Mouse (Mus musculus): ENCODE measurements around the gene Ppp4r3b.

The Ppp4r3b gene

GRCm38 (mm10) chr11:29172563-29173124 is at the start of gene Ppp4r3b:
Gene Ppp4r3b, plus strand, starts transcription at chr11:29172890.
- DNase-seq, result peak; percentile 99

DNA sequence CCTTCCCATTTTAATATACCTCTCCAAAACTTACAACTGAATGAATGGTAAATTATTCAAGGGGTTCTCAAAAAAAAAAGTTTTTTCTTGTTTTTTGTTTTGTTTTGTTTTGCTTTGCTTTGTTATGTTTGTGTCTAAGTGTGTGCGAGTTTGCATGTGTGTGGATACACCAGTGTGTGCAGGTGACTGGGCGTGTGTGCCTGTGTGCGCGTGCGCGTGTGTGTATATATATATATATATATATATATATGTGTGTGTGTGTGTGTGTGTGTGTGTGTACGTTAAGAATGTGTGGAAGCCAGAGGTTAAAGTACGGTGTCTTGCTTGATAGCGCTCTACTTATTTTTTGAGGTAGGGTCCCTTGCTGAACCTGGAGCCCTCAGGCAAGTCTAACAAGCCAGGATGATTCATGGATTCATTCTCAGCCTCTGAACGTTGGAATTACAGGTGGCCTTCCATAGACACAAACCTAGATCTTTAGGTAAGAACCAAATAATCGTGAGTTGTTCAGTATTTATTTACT is 42.8 kb upstream of the Ppp4r3b start:
- peak; percentile 8 for DNase-seq

DNA sequence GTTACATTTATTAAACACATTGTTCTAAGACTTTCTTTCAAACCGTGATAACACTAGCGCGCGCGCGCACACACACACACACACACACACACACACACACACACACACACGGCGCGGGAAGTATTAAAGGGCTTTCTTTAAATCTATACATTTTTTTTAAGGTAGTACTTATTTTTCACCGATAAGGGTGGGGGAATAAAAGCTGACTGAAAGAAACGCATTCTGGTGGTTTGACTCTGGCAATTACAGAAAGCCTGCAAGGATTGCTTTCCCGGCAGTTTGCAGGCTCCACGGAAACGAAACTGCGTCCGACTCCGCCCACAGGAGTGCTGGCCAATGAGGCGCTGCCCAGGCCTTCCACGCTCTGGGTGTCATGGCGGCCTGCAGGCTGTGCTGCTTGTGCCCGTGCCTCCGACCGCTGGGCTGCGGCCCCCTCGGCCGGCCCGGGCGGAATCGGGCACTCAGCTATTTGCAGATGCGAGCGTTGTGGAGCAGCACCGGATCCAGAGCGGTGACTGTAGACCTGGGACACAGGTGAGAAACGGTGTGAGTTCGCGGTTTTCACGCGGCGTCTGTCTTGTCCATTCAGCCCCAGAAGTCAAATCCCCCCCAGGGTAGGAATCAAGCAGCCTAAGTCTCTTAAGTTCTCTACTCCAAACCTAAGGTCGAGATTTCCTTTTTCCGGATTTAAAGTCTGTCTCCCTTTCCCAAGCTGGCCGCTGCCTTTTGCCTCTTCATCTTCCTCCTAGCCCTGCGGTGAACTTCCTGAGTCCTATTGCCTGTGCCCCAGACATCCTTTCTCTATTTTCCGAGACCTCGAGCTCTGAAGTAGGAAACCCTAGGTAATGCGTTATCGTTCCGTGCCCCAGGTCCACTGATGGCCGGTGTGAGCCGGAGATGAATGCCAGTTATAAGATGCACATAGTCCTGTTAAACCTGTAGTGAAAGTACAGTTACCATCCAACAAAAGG is 42.0 kb upstream of the Ppp4r3b start, which contains the start of gene Pnpt1:
Gene Pnpt1, plus strand, starts transcription at position 360 of the 971 bp plus-strand sequence.
- DNase-seq, result peak; percentile 86

DNA sequence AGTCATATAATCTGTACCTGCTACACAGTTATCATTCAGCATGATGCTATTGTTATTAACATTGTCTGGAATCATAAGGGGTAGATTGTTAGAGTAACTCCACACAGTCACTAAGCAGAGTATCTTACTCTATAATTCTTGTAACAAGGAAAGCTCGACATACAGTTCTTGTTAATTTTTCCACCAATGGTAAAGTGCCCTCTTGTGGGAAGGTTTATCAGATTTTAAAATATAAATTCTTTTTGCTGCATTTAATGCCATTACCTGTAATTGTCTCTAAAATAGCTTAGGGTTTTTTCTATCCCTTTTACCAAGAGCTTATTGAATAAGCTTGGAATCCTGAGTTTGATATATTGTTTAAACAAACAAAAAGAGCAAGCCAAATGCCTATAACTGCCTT is 32.0 kb upstream of the Ppp4r3b start:
- no peak for DNase-seq

DNA sequence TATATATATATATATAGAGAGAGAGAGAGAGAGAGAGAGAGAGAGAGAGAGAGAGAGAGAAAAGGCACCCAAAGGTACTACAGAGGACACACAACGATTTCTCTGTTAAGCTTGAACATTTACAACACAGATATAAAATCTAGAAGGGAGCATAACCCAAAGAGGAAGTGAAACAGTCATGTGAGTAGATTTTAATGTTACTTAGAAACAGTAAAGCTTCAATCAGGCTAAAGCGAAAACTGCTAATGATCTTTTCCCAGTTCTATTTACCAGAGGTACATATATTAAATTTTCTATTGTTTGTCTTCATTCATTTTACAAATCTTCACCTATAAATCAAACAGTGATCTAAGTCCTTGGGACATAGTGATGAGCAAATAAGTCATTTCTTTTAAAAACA is 23.8 kb upstream of the Ppp4r3b start:
- DNase-seq, result no peak

- DNase-seq, result no peak
Observed at GRCm38 (mm10) chr11:29163569-29163968, 9.1 kb upstream of the Ppp4r3b start.

DNA sequence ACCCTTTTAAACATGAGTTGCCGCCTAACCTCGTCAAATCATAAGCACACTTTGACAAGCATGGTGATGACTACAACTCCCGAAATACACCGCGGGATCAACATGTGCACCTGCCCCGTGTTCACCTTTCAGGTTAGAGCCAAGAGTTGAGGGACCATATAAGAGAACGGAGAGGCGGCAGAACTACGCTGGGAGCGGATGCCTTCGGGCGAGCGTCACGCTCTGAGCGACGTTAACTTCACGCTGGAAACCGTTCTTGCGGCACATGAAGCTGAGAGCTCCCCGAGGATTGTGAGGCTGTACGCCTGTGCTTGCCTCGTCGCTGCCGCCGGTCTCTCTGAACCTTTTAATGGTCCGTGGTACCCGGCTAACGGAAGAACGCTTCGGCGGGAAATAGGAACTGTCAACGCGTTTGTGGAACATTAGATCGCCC is 715 bp upstream of the Ppp4r3b start:
- peak; percentile 74 for DNase-seq

DNA sequence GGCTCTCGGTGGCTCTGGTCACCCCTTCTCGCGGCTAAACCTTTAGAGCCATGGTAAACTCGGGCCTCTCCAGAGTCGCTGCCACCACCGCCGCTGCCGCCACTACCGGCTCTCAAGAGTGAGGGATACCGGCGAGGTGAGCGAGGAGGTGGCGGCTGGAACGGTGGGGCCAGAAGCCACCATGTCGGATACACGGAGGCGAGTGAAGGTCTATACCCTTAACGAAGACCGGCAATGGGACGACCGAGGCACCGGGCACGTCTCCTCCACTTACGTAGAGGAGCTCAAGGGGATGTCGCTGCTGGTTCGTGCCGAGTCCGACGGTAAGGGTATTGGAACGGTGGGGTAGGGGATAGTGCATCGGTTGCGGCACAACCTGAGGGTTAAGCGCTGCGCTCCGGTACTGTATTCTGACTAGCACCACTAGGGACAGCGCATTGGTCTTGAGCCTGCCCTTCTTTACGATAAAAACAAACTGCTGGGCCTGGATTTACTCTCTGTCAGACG is 488 bp downstream of the Ppp4r3b start:
- no peak for DNase-seq

DNA sequence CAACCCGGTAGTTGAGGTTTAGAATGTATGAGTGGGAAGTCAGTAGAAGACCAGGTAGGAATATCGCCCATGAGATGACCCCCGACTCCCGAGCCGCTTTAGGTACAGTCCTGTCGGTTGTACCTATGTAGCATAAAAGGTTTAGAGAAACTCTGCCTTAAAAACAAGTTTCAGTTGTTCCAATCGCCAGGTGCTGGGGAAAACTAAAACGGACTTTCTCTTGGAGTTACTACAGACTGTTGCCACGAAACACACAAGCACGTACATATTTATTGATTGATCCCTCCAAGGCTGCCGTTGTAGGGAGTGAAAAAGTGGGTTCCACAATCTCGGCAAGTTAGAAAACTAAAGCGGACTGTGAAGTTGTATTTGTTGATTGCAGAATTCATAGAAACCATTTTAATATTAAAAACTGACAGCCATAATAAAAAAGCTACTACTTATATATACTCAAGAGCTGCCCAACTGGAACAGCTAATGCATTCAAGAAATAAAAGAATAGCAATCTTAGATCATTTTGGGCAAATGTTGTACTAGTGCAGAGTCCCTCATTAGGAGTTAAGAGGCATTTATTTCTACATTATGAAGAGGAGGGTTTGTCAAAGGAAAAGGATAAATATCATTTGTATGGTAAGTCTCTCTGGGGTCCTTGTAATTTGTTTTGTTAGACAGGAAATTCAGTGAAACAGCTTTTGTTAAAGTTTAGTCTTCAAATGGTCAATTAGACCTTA is 1.2 kb downstream of the Ppp4r3b start:
- no peak for DNase-seq

DNA sequence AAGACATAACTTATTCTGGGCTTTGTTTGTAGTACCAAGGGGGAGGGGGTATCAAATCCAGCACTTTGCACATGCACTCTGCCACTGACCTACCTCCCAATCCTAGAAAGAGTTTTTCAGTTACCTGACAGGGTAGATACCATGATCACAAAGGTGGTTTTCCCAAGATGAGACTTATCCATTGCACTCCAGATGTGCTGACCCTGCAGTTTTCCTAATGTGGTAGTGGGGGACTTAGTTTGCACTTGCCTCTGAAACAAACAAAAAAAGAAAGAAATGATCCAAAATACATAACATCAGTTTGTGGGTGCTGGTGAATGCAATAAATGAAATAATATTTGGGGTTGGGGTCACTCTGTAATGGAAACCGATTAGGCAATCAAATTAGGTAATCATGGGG is 6.6 kb downstream of the Ppp4r3b start:
- no peak for DNase-seq

DNA sequence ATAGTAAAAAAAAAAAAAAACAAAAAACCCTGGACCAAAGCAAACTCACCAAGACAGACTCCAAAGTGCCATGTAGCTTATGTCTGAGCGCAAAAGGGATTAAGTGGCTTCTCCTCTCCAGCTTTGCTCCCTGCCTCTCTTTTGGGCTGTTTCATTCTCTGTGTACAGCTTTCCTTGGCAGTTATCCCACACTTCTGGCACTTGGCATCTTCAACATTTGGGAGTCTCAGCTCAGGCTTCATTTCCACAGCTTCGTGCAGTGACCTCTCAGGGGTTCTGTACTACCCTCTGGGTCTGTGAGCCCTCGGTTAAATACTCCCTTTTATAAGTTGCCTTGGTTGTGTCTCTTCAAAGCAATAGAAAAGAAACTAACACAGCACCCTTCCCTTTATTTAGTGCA is 8.0 kb downstream of the Ppp4r3b start:
- DNase-seq, result peak; percentile 49

GRCm38 (mm10) chr11:29181751-29182150 is 9.1 kb downstream of the Ppp4r3b start:
- no peak for DNase-seq

DNA sequence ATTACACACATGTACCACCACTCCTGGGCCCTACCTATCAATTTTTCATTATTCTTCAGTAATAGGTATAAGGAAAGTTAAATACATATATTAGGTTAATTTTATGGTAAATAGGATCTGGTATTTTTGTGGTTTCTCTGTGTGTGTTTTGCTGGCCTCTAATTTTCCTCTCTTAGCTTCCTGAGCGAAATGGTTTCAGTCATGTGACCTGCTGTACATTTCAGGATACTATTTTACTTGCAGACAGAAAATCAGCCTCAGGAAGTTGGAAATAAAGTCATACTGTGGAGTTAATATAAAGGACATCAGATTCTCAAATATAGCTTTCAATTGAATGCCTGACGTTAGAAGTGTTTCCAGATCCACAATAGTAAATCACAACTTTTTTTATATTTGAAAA is 16.3 kb downstream of the Ppp4r3b start:
- no peak for DNase-seq

GRCm38 (mm10) chr11:29203653-29204052 is 31.0 kb downstream of the Ppp4r3b start:
- DNase-seq, result no peak

DNA sequence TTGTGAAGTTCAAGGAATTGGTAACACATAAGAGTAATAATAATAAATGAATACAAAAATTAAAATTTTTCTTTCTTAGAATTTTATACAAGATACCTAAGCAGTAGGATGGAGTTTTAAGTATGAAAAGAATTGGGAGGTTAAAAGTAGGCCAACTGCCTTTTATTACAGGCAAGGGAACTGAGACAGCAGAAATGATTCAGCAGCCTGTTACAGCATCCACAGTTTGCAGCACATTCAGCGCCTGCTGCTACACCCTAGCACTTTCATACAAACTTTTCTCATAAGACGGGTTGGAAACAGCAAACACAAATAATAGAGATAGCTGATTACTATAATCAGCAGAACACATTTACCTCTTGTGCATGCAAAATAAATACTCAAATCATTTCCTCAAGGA is 37.1 kb downstream of the Ppp4r3b start:
- no peak for DNase-seq

DNA sequence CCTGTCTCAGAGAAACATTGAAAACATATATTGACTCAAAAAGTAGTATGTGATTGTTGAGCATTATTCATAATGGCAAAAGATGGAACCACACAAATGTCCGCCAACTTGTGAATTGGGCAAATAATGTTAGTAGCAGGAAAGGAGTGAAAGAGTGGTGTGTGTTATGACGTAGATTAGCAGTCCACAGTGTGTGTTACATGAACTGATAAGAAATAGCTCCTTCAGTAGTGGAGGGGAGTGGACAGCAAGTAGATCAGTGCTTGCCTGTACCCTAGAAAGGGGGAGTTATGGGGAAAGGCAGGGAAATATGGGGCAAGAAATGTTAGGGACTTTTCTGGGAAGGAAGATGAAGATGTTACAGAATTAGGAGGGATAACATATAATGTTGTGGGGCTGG is 43.5 kb downstream of the Ppp4r3b start:
- DNase-seq, result no peak

DNA sequence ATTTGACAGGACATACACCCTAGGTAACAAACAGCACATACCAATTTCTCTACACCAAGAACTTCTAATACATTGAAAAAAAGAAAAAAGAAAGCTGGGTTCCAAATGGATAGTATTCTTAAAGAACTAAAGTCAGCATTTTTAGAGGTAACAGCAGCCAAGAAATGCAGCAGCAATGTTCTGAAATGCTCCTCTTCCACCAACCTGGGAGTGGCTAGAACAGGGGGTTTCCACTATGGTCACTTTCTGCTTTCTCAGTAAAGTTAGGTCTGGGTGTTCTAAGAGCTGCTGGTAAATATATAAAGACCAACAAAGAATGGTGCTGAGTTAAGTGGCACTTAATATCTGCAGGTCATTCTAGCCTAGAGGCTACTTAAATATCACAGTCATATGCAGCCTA is 46.4 kb downstream of the Ppp4r3b start:
- no peak for DNase-seq

DNA sequence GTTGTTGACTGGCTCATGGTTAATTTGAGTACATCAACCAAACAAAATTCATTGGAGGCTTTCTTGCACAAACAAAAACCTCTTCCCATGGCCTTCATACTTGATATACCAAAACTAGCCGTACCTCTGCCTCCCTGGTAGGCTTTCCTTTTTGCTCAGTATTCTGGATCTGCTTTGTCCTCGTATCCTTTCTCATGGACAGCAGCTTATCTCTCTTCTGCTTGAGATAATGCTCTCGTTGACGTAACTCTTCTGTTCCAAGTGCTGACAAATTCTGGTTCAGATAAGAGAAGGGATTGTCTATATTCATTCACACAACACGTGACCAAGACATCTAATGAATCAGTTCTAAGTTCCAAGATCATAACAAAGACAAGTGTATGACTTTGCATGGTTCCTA is 49.6 kb downstream of the Ppp4r3b start:
- no peak for DNase-seq

DNA sequence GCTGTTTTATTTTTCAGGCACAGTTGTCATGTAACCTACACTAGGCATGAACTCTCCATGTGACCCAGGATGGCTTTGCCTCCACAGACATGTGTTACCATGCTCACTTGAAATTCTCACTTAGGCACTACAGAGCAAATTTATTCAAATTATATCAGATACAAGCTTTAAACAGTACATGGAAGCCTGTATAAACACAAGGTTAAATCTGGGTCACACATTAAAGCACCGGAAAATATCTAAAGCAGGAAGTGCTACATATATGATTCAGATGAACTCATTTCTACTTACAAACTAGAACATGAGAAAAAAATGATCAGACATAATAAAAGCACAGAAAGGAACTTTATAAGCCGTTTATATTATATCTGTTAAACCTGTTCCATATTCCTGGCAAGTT is 52.1 kb downstream of the Ppp4r3b start:
- no peak for DNase-seq

DNA sequence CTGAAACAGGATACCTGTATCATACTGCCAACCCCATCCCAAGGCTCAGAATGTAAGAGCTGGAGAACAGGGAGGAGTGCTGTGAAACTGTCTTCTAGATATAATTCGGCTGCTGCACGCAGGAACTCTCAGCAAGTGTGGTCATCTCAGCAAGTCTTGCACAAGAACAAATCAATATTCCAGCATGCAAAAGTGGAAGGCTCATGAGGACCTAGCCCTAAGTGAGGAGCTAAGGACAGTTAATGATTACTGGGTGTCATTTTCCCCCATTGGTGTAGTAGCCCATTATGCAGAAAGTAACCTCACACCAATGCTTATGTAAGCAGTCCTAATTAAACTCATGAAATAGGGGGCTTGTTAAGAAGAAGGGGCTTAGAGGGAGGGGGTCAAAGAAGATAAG is 56.3 kb downstream of the Ppp4r3b start:
- DNase-seq, result no peak

- no peak for DNase-seq
Observed at GRCm38 (mm10) chr11:29233569-29233968, 60.9 kb downstream of the Ppp4r3b start.

GRCm38 (mm10) chr11:29237364-29237763 is 64.7 kb downstream of the Ppp4r3b start:
- DNase-seq, result no peak

- no peak for DNase-seq
Observed at GRCm38 (mm10) chr11:29238047-29238446, 65.4 kb downstream of the Ppp4r3b start.
